Mouse (Mus musculus) lung, adult 2 months (tissue): Measurements from ENCODE around the gene A030003K21Rik.

Source experiments
- CTCF ChIP-seq: fragments of 200-500 bp; IDR thresholded peaks from 2 replicates; pipeline ENCODE4 v1.5.1; 2011; ENCODE audit warnings: mild to moderate bottlenecking, low read length, control low read depth; ENCODE audit not compliant: insufficient read depth
- POLR2A ChIP-seq: fragments of 200-500 bp; IDR thresholded peaks from 2 replicates; pipeline ENCODE4 v1.6.1; 2011; ENCODE audit warnings: low read depth, mild to moderate bottlenecking, control low read depth, low read length, borderline replicate concordance; ENCODE audit errors: extremely low read depth

DNA sequence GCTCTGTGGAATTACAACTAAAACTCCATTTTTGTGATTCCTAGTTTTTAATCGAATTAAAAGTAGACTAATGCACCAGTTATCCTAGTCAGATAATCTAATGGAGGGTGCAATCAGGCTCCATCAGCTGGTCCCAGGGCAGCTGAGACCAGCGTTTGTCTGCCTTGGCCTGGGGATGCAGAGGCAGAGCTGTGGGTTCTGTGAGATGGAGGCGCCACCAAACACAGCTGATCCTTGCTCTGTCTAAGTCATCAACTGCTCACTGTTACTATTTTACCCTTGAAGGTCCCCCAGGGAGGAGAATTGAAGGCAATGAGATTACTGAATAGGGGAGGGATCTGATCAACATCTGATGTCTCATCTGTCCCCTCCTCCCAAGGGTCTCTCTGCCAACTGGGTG is 23.2 kb upstream of the A030003K21Rik start:
- TF ChIP-seq CTCF (no peak), POLR2A (no peak)
